Mouse (Mus musculus) lung, postnatal 25 days (tissue): ENCODE data around the gene Cd38.
"Not testable (repeated sequence)": the region's sequence is repeated elsewhere in the genome, so short reads cannot be mapped to it uniquely, and the experiment has no call there.

Experiments
- DNase-seq: peaks from one replicate; pipeline ENCODE4 v3.0.0; 2022; ENCODE audit warnings: low spot score

The Cd38 gene

GRCm38 (mm10) chr5:43859663-43860062 lies 8.7 kb upstream of the Cd38 start:
- no peak for DNase-seq

DNA sequence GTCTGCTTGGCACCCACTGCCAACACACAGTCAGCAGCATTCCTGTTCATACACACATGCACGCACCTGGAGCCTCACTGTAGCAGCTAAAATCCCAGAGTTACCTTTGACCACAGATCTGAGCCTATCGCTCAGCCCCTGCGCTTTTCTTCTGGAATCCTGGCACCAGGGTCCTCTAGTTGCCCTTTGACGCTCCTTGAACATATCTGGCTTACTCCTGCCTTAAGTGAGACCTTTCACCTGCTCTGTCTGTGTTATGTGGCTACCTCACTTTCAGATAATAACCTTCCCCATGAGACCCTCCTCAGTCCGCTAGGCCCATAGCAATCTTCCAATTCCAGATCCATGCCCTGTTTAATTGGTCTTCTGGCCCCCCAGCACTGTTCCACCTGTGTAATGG lies 8.3 kb upstream of the Cd38 start:
- DNase-seq = no peak

DNA sequence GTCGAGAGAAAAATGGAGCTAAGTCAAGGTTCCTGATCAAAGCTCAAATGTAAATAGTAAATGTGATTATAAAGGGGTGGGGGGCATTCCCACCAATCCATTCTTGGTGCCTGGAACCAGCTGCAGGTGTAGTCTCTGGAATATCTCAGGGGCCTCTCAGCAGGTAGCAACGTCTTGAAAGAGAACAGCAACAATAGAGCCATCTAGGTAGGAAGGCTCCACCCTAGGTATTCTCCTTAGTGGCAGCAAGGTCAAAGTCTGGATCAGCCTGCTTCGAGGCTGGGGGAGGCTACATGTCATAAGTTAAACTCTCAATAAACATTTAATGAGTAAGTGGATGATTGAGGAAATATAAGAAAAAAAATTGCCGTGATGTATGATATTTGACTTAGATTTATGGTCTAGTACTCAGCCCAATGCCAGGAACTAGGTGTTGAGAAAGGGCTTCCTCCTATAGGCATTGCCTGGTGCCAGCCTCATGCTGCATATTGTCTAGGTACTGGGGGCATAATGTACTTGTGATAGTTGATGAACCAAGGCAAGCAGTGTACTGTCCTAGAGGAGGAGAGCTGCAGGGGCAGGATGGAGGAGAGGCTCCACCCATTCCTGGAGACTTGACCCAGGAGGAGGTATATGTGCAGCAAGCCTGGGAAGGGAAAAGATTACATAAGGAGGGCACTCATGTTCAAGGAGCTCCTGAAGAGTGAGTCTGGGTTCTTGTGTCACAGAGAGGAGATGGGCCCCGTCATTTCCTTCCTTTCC lies 7.5 kb upstream of the Cd38 start:
- no peak for DNase-seq

DNA sequence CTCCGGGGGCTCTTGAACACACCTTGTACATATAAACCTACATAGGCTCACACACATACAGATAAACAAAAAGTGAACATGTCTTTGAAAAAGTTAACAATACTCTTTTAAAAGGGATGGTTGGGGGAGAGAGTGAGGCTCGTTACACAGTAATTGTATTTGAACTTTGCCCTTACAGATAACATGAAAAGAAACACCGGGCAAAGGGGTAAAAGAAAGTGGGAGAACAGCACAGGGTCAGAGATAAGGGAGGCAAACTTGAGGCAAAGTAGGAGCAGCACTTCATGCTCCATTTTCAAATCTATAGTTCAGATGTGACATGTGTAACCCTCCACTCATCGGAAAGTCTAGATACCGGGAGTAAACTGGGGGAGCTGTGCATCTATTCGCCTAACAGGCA lies 4.7 kb upstream of the Cd38 start:
- DNase-seq = no peak

- DNase-seq = no peak
Measured at GRCm38 (mm10) chr5:43865316-43865715, 3.0 kb upstream of the Cd38 start.

DNA sequence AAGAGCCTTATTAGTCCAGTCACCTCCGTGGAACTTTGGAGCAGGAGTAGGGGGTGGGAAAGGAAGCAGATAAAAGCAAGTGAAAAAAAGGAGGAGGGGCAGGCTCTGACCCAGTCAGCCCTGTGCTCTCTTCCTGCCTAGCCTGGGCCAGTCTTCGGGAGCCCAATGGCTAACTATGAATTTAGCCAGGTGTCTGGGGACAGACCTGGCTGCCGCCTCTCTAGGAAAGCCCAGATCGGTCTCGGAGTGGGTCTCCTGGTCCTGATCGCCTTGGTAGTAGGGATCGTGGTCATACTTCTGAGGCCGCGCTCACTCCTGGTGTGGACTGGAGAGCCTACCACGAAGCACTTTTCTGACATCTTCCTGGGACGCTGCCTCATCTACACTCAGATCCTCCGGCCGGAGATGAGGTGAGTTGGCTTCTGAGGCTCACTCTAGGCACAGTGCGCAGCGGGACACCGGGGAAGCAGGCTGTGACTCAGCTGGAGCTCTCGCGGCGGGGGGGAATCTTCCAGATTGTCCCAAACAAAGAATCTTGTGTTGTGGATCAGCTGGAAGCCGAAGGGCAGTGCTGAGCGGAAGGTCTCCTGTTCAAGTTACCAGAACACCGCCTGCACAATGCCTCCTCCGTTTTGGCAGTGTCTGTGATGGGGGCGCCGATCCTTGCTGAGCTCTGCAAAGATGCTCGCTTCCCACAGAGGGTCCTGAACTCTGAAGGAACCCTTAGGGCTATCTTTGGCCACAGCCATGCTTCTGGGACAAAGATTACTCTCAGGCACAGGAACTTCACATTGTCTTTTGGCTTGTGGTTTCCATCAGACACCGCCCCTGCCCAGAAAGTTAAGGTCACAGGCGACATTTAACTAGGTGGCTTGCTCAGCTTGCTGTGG lies 603 bp downstream of the Cd38 start:
- peak; percentile 49 for DNase-seq

DNA sequence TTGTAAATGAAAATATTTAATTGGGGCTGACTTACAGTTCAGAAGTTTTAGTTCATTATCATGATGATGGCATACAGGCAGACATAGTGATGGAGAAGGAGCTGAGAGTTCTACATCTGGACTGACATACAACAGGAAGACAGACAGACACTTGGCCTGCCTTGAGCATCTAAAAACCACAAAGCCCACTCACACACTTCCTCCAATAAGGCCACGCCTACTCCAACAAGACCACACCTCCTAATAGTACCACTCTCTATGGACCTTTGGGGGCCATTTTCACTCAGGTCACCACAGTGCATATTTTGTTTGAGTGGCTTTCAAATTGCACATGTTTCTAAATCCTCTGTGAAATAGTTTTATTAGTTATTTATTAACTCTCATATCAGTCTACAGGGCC lies 3.5 kb downstream of the Cd38 start:
- DNase-seq = no peak

- no peak for DNase-seq
Measured at GRCm38 (mm10) chr5:43872652-43873051, 4.3 kb downstream of the Cd38 start.

- DNase-seq = peak; percentile 26
Measured at GRCm38 (mm10) chr5:43882034-43882433, 13.7 kb downstream of the Cd38 start.

DNA sequence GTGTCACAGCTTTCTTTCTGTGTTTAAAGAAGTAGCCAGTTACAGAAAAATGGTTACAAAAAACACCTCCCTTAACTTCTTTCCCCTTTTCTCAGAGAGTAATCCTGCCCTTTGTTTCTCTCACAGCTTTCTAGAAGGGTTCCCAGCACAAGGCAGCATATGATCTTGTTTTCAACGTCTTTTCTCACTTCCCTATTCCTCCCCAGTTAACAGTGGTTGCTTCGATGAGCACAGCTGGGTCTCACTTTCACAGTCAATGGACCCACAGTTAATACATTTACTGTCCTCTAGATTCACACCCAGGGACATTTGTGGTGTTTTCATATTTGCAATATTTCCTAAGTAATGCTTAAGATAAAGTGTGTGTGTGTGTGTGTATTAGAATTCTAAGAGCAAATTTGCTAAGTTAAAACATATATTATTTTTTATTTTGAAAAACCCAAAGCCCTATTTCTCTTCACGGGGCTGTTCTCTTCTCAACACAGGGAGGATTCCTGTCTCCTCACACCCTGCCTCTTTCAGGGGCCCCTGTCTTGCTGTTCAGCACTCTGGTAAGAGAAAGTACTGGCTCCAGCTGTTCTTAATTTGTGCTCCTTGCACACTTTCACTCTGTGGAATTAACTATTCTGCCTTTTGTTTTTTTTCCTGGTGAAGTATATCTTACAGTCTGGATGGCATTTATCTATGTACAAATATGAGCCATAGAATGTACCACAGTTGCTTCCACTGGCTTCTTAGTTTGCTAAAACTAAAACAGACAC lies 16.9 kb downstream of the Cd38 start:
- no peak for DNase-seq

DNA sequence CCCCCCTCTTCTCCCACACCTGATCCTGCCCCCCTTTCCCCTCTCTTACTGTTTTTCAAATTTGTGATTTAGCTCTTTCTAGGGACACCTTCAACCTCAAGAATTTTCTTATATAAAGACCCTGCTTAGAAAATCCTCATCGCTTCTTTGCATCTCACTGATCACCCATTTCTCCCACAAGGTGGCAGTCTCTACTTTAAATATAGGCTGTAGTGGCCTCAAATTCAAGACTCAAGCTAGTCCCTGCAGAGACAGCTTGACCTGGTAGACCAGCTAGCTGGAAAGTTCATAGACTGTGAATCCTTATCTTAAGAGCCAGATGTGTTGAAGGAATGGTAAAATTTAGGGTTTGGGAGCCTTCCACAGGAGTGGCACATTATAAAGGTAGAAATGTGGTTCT lies 24.0 kb downstream of the Cd38 start:
- DNase-seq = peak; percentile 53

- DNase-seq = peak; percentile 67
Measured at GRCm38 (mm10) chr5:43894113-43894512, 25.8 kb downstream of the Cd38 start.

DNA sequence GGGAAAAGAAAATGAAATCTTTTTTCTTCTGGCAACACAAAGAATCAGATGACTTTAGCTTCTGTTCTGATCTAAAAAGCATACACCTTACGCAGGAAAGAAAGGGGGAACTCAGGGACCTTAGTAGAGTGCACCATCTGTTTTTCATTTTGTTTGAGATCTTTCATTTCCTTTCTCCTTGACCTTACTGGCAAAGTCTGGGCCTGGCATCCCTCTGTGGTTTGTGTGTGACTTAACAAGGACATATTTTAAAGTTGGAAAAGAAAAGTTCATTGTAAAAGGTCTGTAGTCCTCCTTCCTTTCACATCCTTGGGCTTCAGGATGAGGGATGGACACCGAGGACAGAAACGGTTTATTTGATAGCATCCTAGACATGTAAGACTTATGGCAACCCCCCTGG lies 27.6 kb downstream of the Cd38 start:
- no peak for DNase-seq

DNA sequence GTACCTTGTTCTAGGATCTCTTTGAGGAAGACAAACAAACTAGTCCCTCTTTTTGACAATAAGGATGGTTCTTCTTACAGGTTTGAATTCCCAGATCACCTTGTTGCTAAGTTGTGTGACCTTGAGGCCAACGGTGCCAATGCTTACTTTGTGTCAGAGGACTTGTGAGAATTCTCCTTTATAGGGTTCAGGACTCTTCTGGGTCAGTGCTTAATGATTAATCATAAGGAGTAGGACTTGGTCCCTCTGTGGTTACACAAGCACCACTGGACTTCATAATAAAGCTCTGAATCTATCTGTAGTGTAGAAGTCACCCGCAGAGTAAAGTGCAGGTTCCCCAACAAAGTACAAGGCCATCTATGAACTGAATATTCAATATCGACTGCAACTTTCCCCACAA lies 36.3 kb downstream of the Cd38 start:
- DNase-seq = no peak

DNA sequence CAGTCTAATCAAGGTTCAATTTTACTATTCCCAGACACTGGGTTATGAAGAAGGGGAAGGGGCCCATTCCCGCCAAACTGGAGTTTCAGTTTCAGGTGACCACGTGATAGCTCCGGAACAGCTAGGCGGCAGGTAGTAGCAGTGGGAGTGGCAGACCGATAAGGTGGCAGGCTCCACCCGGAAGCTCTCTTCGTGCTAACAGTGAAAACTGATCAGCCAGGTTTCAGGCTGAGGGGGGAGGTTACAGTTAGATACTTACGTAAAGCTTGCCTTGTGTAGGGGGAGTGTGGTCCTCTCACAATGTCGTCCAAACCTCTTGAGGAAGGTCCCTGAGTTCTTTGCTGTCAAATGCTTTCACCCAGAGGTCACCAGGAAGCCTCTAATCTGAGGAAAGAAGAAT lies 40.9 kb downstream of the Cd38 start:
- no peak for DNase-seq

DNA sequence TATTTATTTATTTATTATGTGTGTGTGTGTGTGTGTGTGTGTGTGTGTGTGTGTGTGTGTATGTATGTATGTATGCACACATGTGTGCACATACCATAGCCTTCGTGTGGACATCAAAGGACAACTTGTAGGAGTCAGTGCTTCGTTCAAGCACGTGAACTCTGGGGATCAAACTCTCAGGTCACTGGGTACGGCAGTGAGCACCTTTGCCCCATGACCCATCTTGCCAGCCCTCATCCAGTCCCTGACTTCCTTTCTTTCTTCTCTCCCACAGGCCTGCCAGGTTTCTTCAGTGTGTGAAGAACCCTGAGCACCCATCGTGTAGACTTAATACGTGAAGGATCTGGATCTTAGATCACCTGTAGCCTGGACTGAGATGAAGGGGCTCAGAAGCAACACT lies 41.7 kb downstream of the Cd38 start:
- DNase-seq = no peak

DNA sequence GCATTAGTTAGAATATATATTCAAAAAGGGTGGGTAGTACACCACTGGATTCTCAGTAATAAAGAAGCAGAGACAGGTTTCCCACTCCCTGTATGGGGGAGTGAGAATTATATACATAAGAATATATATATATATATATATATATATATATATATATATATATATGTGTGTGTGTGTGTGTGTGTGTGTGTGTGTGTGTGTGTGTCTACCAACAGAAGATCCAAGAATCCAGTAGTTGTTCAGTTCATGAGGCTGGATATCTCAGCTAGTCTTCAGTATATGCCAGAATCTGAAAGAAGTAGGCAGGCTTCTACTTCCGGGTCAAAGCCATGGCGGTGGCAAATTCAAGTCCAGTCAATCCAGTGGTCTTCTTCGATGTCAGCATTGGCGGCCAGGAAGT lies 44.5 kb downstream of the Cd38 start, which contains the start of gene Gm7879:
Gene Gm7879 (plus strand): TSS at position 301 of the 400 bp plus-strand sequence.
- DNase-seq = not testable (repeated sequence)

DNA sequence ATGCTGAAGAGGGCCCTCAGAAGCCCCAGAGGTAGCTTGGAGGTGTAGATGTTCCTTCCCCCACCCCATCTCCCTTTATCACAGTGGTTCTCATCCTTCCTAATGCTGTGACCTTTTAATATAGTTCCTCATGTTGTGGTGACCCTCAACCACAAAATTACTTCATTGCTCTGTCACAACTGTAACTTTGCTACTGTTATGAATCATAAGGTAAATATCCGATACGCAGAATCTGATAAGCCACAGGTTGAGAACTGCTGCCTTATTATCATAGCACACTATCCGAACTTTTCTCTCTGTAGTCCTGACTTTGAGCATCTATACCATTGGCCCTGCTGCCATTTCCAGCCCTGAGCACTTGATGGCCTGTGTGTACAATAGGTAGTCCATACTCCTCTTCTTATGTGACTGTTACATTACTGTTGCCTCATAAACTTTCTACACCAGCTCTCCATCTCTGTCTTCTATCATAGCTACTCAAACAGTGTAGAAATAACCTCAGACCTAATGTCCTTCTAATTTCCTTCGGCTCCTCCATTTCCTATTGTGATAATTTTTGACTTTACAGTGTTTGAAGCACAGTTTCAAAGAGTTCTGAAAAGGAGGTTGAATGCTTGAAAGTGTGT lies 47.0 kb downstream of the Cd38 start:
- no peak for DNase-seq

GRCm38 (mm10) chr5:43921877-43922276 lies 53.5 kb downstream of the Cd38 start:
- no peak for DNase-seq

DNA sequence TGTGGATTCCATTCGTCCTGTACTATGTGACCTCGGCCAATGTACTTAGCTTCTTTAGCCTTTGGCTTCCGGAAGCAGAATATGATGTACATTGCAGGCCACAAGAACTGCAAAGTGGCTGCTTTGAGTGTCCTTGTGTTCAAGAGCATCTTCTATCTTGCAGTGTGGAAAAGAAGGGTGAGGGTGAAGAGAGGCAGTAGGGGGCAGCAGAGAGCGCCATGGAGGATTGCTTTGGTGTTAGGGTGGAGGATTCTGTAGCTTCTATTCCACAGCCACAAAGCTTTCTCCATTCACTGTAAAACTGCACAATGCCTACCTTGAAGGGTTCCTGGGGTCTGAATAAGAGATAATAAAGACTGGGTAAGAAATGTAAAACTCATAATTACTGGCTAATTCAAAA lies 55.6 kb downstream of the Cd38 start:
- DNase-seq = peak; percentile 76

DNA sequence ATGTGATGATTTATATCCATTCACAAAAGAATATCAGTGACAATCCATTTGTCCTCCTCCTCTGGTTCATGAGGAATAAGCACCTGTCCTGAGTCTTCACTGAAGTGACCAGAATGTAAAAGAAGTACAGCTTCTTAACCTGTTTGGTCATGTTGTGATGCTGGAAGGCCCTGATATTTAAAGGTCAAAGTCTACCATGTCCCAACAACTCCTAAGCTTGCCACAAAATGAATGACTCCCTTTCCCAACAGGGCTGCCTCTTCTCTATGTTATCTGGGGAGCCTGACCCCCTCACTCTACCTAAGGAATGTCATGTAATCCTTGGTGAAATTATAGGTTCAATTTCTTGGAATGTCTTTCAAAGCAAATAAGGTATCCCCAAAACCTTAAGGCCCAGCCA lies 59.4 kb downstream of the Cd38 start:
- no peak for DNase-seq

DNA sequence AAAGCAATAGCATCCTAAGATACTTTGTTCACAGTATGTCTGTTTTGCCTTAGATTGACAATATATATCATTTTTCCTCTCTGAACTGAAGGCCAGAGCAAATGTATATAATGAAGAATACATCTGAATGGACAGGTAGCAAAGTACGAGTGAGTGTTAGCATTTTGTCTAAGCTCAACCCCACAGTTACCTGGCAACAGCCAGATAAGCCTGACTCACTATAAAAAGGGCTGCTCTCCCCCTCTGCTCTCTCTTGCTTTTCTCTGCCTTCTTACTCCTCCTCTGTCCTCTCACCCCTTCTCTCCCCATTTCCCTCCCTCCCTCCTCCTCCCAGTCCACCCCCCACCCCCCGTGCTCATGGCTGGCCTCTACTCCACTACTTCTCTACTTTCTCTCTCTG lies 64.9 kb downstream of the Cd38 start:
- DNase-seq = no peak
